In genomic region chr15:80901806-80902513, GRCm38 (mm10) we compare ENCODE assay signal across 10 mouse cellular contexts. TPM values are rescaled to one million over a fixed set of nuclear protein-coding genes. Genes with fewer than 3 reads are reported as not detected.
DNase-seq lines count a peak whose midpoint lies in the region; ATAC-seq and TF ChIP-seq lines count a peak whose summit lies in the region.
"Had no signal": no experiment of that assay in that cellular context is flagged by ENCODE, and none has a peak within 500 bp of the region (broad histone marks: within the 10 kb centered on the region; RNA-seq: fewer than 3 reads in every experiment).

No protein-coding gene starts in this region.

- H3K4me3 ChIP-seq in layer of hippocampus, adult 2 months: no peak overlapping the region
- no peak overlapping the region for H3K4me3 ChIP-seq in forebrain, embryonic 16.5 days (replicated peaks; ENCODE audit: low read length)
- H3K4me3 ChIP-seq: embryonic facial prominence, embryonic 15.5 days had no signal

- H3K27me3 ChIP-seq in forebrain, embryonic 16.5 days (replicated peaks; ENCODE audit: control insufficient read depth, insufficient read depth, low read length): no peaks in the 10 kb centered on the region
- H3K27me3 ChIP-seq: embryonic facial prominence, embryonic 15.5 days had no signal

- peak in 1 of 2 experiments; percentile 25 for DNase-seq in layer of hippocampus, adult 2 months (ENCODE audit: low spot score in 2 of 2)
- DNase-seq in layer of hippocampus, postnatal 14 days (ENCODE audit: low spot score in 2 of 2): no peak
- peak; percentile 33 for DNase-seq in A20 (ENCODE audit: low read depth, low spot score)
- peak; percentile 83 for DNase-seq in fat pad, adult 2 months (ENCODE audit: extremely low read depth, low read depth, low spot score)
- DNase-seq in left cerebral cortex, postnatal 25 days (ENCODE audit: low spot score in 2 of 2): peak; percentile 26 to 60
- DNase-seq in cerebellum, adult 8-10 months: no peak
- DNase-seq: heart, postnatal 14 days had no signal

- no peaks in the 10 kb centered on the region for H3K4me1 ChIP-seq in forebrain, embryonic 16.5 days (replicated peaks; ENCODE audit: control insufficient read depth, insufficient read depth, low read length)
- H3K4me1 ChIP-seq: embryonic facial prominence, embryonic 15.5 days had no signal

- peaks cover 35% of the 10 kb centered on the region for H3K36me3 ChIP-seq in forebrain, embryonic 16.5 days (ENCODE audit: control insufficient read depth, insufficient read depth)

- peak overlapping the region; percentile 48; the same call in 1 of the 2 replicates for H3K27ac ChIP-seq in layer of hippocampus, adult 2 months
- no peak overlapping the region for H3K27ac ChIP-seq in forebrain, embryonic 16.5 days (ENCODE audit: low read length)
- H3K27ac ChIP-seq: embryonic facial prominence, embryonic 15.5 days had no signal

- TF ChIP-seq CTCF in layer of hippocampus, adult 2 months (conservative IDR thresholded peaks at IDR 0.05): no peak

- no peak for ATAC-seq in forebrain, embryonic 16.5 days
- ATAC-seq in cerebellum, adult (ENCODE audit: insufficient number of reproducible peaks, low FRiP score, low TSS enrichment): no peak

- no peak overlapping the region for H3K9ac ChIP-seq in forebrain, embryonic 16.5 days (replicated peaks; ENCODE audit: low read depth, low read length)
- H3K9ac ChIP-seq: embryonic facial prominence, embryonic 15.5 days had no signal

- no peak overlapping the region for H3K4me2 ChIP-seq in forebrain, embryonic 16.5 days (ENCODE audit: low read length)
- H3K4me2 ChIP-seq: embryonic facial prominence, embryonic 15.5 days had no signal

- intact Hi-C loops in left cerebral cortex, postnatal 25 days (cut with DNase I): no loop called here

- 90% methylated on average over 6 of the region's 6 CpGs for WGBS in forebrain, embryonic 16.5 days

- H3K9me3 ChIP-seq in forebrain, embryonic 16.5 days (ENCODE audit: control insufficient read depth, low read length): no peaks in the 10 kb centered on the region
- H3K9me3 ChIP-seq: embryonic facial prominence, embryonic 15.5 days had no signal

RNA-seq across cellular contexts. Expression of gene Adsl, which starts 46.3 kb away (rescaled TPM):
- 10 to 100 TPM; 24.2 to 28.0 TPM for total RNA-seq in layer of hippocampus, adult 2 months (2021)
- 10 to 100 TPM; 27.4 to 30.1 TPM for total RNA-seq in layer of hippocampus, postnatal 14 days (2021)
- total RNA-seq in left cerebral cortex, postnatal 25 days (2021): 10 to 100 TPM; 25.5 to 26.0 TPM
- polyA plus RNA-seq in forebrain, embryonic 16.5 days (2015; fragmentation: Nextera tagmentation; extraction: Ambion mirVana): 101 and 112 TPM in 2 replicates

Comparison
In these comparisons a context has a peak if more than half of its experiments do, and no peak if none do; other contexts are left out.
1. DNase-seq: peak in A20 (single experiment), fat pad, adult 2 months (single experiment) and left cerebral cortex, postnatal 25 days (2 of 2); none in layer of hippocampus, postnatal 14 days (0 of 2) and cerebellum, adult 8-10 months (single experiment).